Mouse (Mus musculus): ENCODE data around the gene Dst. TPM values are rescaled to one million over a fixed set of nuclear protein-coding genes. Genes with fewer than 3 reads are reported as not detected.
"Not testable (repeated sequence)": the region's sequence is repeated elsewhere in the genome, so short reads cannot be mapped to it uniquely, and the experiment has no call there.

Dst gene
- polyA plus RNA-seq, 2 experiments, result 4.3 to 5.0 TPM

DNA sequence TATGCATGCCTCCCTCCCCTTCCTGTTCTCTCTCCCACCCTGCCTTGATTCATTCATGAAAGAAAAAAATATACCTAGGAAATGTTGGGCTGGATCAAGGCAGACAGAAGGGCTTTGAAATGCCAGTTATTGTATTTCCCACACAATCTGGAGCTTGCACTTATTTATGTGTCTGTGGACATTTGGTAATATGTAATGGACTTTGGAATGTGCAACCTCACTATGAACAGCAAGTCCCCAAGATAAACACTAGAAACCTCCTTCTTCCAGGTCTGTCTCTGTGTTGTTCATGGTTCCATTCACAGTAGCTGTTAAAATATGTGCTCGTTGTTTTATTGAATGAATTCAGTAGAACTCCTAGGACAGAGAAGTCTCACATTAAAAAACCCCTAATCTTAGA, 153.8 kb downstream of the Dst start:
- DNase-seq (ENCODE audit: low read depth in 3 of 3, low spot score in 3 of 3) (no peak), ATAC-seq (ENCODE audit: insufficient read depth) (no peak)
- Histone ChIP-seq H3K27ac (no peak overlapping the region), H3K9ac (replicated peaks) (no peak overlapping the region), H3K4me2 (ENCODE audit: low read depth) (no peak overlapping the region), H3K9me3 (ENCODE audit: control insufficient read depth, low read length) (no peaks in the 10 kb centered on the region), H3K4me3 (ENCODE audit: insufficient read depth in 1 of 2, low read depth in 2 of 2, low read length in 2 of 2) (no peak overlapping the region), H3K27me3 (ENCODE audit: control insufficient read depth, insufficient read depth, low read length) (no peaks in the 10 kb centered on the region), H3K36me3 (replicated peaks; ENCODE audit: control insufficient read depth, insufficient read depth, low read depth) (no peaks in the 10 kb centered on the region), H3K4me1 (replicated peaks; ENCODE audit: control insufficient read depth in 2 of 2, insufficient read depth in 2 of 2, low read length in 1 of 2) (peaks cover 0 to 5% of the 10 kb centered on the region in 2 experiments; a peak in 3 of 4 replicates)
- 49% methylated on average over 1 of the region's 1 CpGs for WGBS (ENCODE audit: insufficient replicate concordance)
- TF ChIP-seq CTCF (IDR thresholded peaks at IDR 0.05; ENCODE audit: low read depth), result no peak
- no peak for TF ChIP-seq EP300 (IDR thresholded peaks at IDR 0.05; ENCODE audit: low read depth)

DNA sequence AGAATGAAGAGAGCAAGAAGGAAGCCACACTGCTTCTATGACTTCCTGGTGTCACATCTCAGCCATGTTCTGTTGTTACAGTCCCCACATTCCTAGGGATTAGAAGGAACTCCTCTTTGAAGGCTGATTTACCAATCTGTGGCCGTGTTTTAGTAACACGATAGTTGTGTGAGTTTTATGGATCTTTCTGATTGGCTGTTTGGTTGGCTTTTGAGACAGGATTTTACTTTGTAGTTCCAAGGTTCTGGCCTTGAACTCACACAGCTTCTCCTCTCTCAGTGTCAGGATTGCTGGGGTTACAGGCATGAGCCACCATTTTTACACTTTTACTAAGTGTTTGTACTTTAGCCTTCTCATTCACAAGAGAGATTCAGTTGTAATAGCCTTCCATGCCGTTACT, 155.9 kb downstream of the Dst start:
- no peak for TF ChIP-seq EP300 (IDR thresholded peaks at IDR 0.05; ENCODE audit: low read depth)
- TF ChIP-seq CTCF (IDR thresholded peaks at IDR 0.05; ENCODE audit: low read depth), result no peak
- H3K36me3 ChIP-seq (replicated peaks; ENCODE audit: control insufficient read depth, insufficient read depth, low read depth), result no peaks in the 10 kb centered on the region
- no peaks in the 10 kb centered on the region for H3K9me3 ChIP-seq (ENCODE audit: control insufficient read depth, low read length)
- H3K9ac ChIP-seq (replicated peaks), result no peak overlapping the region
- no peak overlapping the region for H3K4me3 ChIP-seq (ENCODE audit: insufficient read depth in 1 of 2, low read depth in 2 of 2, low read length in 2 of 2)
- H3K4me2 ChIP-seq (ENCODE audit: low read depth), result no peak overlapping the region
- DNase-seq (ENCODE audit: low read depth in 3 of 3, low spot score in 3 of 3), result no peak
- no peak for ATAC-seq (ENCODE audit: insufficient read depth)
- H3K4me1 ChIP-seq (replicated peaks; ENCODE audit: control insufficient read depth in 2 of 2, insufficient read depth in 2 of 2, low read length in 1 of 2), result peaks cover 0 to 5% of the 10 kb centered on the region in 2 experiments; a peak in 3 of 4 replicates
- H3K27ac ChIP-seq, result no peak overlapping the region
- 54% methylated on average over 3 of the region's 3 CpGs for WGBS (ENCODE audit: insufficient replicate concordance)
- no peaks in the 10 kb centered on the region for H3K27me3 ChIP-seq (ENCODE audit: control insufficient read depth, insufficient read depth, low read length)

DNA sequence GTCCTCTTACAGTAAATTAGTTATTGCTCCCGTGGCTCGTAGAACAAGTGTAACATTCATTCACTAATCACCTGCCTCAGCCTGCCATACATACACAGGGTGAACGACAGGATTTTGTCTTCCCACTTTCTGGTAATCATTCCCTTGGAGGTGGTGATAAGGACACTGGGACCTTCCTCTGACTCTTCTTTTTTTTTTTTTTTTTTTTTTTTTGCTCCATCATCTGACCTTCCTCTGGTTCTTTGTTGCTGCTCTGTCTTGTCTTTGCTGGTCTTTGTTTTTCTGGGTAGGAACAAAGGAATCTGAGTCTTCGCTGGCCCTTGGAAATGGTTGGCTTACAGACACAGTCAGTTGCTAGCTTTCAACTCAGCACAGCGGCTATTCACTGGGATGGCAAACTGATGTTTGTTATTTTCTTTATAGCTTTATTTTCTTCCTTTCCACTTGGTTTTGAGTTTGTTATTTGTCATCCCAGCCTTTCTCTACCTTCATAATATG, 157.6 kb downstream of the Dst start:
- WGBS (ENCODE audit: insufficient replicate concordance), result 56% methylated on average over 5 of the region's 5 CpGs
- Histone ChIP-seq H3K27me3 (ENCODE audit: control insufficient read depth, insufficient read depth, low read length) (no peaks in the 10 kb centered on the region), H3K9me3 (ENCODE audit: control insufficient read depth, low read length) (no peaks in the 10 kb centered on the region), H3K27ac (no peak overlapping the region), H3K4me2 (ENCODE audit: low read depth) (no peak overlapping the region), H3K4me1 (replicated peaks; ENCODE audit: control insufficient read depth in 2 of 2, insufficient read depth in 2 of 2, low read length in 1 of 2) (peaks cover 0 to 5% of the 10 kb centered on the region in 2 experiments; a peak in 3 of 4 replicates), H3K36me3 (replicated peaks; ENCODE audit: control insufficient read depth, insufficient read depth, low read depth) (no peaks in the 10 kb centered on the region), H3K9ac (replicated peaks) (no peak overlapping the region), H3K4me3 (ENCODE audit: insufficient read depth in 1 of 2, low read depth in 2 of 2, low read length in 2 of 2) (no peak overlapping the region)
- no peak for TF ChIP-seq CTCF (IDR thresholded peaks at IDR 0.05; ENCODE audit: low read depth)
- no peak for TF ChIP-seq EP300 (IDR thresholded peaks at IDR 0.05; ENCODE audit: low read depth)
- ATAC-seq (ENCODE audit: insufficient read depth) (no peak), DNase-seq (ENCODE audit: low read depth in 3 of 3, low spot score in 3 of 3) (no peak)

DNA sequence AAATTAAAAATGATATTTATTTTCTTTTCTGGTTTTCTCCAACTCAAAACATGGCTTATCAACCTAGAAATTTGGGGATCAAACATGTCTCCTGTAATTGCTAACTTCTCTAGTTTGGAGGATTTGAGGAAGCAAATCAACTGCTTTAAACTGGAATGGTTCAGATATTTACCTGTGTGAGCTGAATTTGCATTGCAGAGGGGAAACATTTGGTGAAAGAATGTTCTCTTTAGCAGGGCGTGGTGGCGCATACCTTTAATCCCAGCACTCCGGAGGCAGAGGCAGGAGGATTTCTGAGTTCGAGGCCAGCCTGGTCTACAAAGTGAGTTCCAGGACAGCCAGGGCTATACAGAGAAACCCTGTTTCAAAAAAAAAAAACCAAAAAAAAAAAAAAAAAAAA, 158.4 kb downstream of the Dst start:
- H3K4me1 ChIP-seq (replicated peaks; ENCODE audit: control insufficient read depth in 2 of 2, insufficient read depth in 2 of 2, low read length in 1 of 2); H3K4me2 ChIP-seq (ENCODE audit: low read depth); H3K4me3 ChIP-seq (ENCODE audit: insufficient read depth in 1 of 2, low read depth in 2 of 2, low read length in 2 of 2); H3K27ac ChIP-seq; ATAC-seq (ENCODE audit: insufficient read depth); DNase-seq (ENCODE audit: low read depth in 3 of 3, low spot score in 3 of 3); H3K9ac ChIP-seq (replicated peaks); H3K27me3 ChIP-seq (ENCODE audit: control insufficient read depth, insufficient read depth, low read length); H3K36me3 ChIP-seq (replicated peaks; ENCODE audit: control insufficient read depth, insufficient read depth, low read depth); H3K9me3 ChIP-seq (ENCODE audit: control insufficient read depth, low read length): not testable (repeated sequence)
- WGBS (ENCODE audit: insufficient replicate concordance), result 64% methylated on average over 4 of the region's 4 CpGs

DNA sequence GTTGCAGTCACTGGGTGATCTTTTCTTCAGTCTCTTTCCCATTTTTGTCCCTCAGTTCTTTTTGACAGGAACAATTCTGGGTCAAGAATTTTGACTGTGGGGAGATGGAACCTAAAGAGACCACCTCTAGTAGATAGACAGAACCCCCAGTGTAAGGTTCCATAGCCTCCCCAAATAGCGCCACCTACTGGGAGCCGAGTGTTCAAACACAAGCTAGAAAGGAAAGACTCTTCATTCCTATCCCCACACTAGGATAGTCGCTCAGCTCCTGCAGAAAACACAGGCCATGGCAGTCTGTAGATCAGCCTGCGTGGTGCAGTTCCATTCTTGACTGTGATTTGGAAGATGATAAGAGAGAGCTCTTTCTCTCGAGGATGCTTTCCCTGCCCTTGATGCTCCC, 160.3 kb downstream of the Dst start:
- peaks cover 0 to 10% of the 10 kb centered on the region in 2 experiments; a peak in 2 of 4 replicates for H3K4me1 ChIP-seq (replicated peaks; ENCODE audit: control insufficient read depth in 2 of 2, insufficient read depth in 2 of 2, low read length in 1 of 2)
- no peaks in the 10 kb centered on the region for H3K27me3 ChIP-seq (ENCODE audit: control insufficient read depth, insufficient read depth, low read length)
- no peaks in the 10 kb centered on the region for H3K9me3 ChIP-seq (ENCODE audit: control insufficient read depth, low read length)
- DNase-seq (ENCODE audit: low read depth in 3 of 3, low spot score in 3 of 3) (no peak), ATAC-seq (ENCODE audit: insufficient read depth) (no peak)
- WGBS (ENCODE audit: insufficient replicate concordance), result 38% methylated on average over 5 of the region's 5 CpGs
- no peaks in the 10 kb centered on the region for H3K36me3 ChIP-seq (replicated peaks; ENCODE audit: control insufficient read depth, insufficient read depth, low read depth)
- TF ChIP-seq EP300 (IDR thresholded peaks at IDR 0.05; ENCODE audit: low read depth), result no peak
- peak; percentile 46; the same call in 1 of the 2 replicates for TF ChIP-seq CTCF (IDR thresholded peaks at IDR 0.05; ENCODE audit: low read depth)
- H3K4me2 ChIP-seq (ENCODE audit: low read depth), result no peak overlapping the region
- H3K27ac ChIP-seq, result no peak overlapping the region
- no peak overlapping the region for H3K9ac ChIP-seq (replicated peaks)
- H3K4me3 ChIP-seq (ENCODE audit: insufficient read depth in 1 of 2, low read depth in 2 of 2, low read length in 2 of 2), result no peak overlapping the region

Measured in liver, embryonic 14.5 days (tissue).